Mouse (Mus musculus) yolk sac, embryonic 10.5 days (tissue): ENCODE results near the gene Gpr21.
"Not testable (repeated sequence)": the region's sequence is repeated elsewhere in the genome, so short reads cannot be mapped to it uniquely, and the experiment has no call there.

Experiments
- DNase-seq: peaks from one replicate; pipeline ENCODE4 v3.0.0-alpha.2; 2017; ENCODE audit warnings: low spot score

The Gpr21 gene

GRCm38 (mm10) chr2:37516030-37516710 is at the start of gene Gpr21:
TSS of gene Gpr21 (plus strand) at chr2:37516332.
- peak; percentile 39 for DNase-seq

GRCm38 (mm10) chr2:37479559-37479958 is 36.6 kb upstream of the Gpr21 start:
- no peak for DNase-seq

GRCm38 (mm10) chr2:37480039-37480438 is 36.1 kb upstream of the Gpr21 start:
- DNase-seq = no peak

GRCm38 (mm10) chr2:37484165-37484564 is 32.0 kb upstream of the Gpr21 start:
- no peak for DNase-seq

GRCm38 (mm10) chr2:37485370-37485769 is 30.8 kb upstream of the Gpr21 start:
- no peak for DNase-seq

- no peak for DNase-seq
These were observed 29.7 kb upstream of the Gpr21 start for GRCm38 (mm10) chr2:37486408-37486807.

GRCm38 (mm10) chr2:37488956-37489355 is 27.2 kb upstream of the Gpr21 start:
- DNase-seq = no peak

- DNase-seq = no peak
These were observed 18.8 kb upstream of the Gpr21 start for GRCm38 (mm10) chr2:37497321-37497720.

- DNase-seq = not testable (repeated sequence)
These were observed 10.3 kb upstream of the Gpr21 start for GRCm38 (mm10) chr2:37505856-37506255.

GRCm38 (mm10) chr2:37511134-37511901 is 4.8 kb upstream of the Gpr21 start:
- no peak for DNase-seq

- no peak for DNase-seq
These were observed 860 bp downstream of the Gpr21 start for GRCm38 (mm10) chr2:37516922-37517462.

GRCm38 (mm10) chr2:37518561-37519285 is 2.6 kb downstream of the Gpr21 start:
- DNase-seq = no peak

GRCm38 (mm10) chr2:37519286-37519640 is 3.1 kb downstream of the Gpr21 start:
- DNase-seq = no peak

GRCm38 (mm10) chr2:37527587-37527986 is 11.5 kb downstream of the Gpr21 start:
- DNase-seq = no peak

- DNase-seq = no peak
These were observed 13.3 kb downstream of the Gpr21 start for GRCm38 (mm10) chr2:37529397-37529796.

- DNase-seq = no peak
These were observed 14.6 kb downstream of the Gpr21 start for GRCm38 (mm10) chr2:37530766-37531165.

GRCm38 (mm10) chr2:37531639-37532038 is 15.5 kb downstream of the Gpr21 start:
- no peak for DNase-seq

- no peak for DNase-seq
These were observed 33.3 kb downstream of the Gpr21 start for GRCm38 (mm10) chr2:37549346-37550012.

GRCm38 (mm10) chr2:37556366-37556765 is 40.2 kb downstream of the Gpr21 start:
- DNase-seq = no peak

GRCm38 (mm10) chr2:37565579-37565978 is 49.4 kb downstream of the Gpr21 start:
- no peak for DNase-seq

- DNase-seq = no peak
These were observed 49.9 kb downstream of the Gpr21 start for GRCm38 (mm10) chr2:37566035-37566434.

- DNase-seq = peak; percentile 38
These were observed 53.8 kb downstream of the Gpr21 start for GRCm38 (mm10) chr2:37569888-37570287.
